Mouse (Mus musculus): ENCODE data around the gene Abhd17a. TPM values are rescaled to one million over a fixed set of nuclear protein-coding genes. Genes with fewer than 3 reads are reported as not detected.

Abhd17a gene
- total RNA-seq, 1 experiment = 67.9 TPM

DNA sequence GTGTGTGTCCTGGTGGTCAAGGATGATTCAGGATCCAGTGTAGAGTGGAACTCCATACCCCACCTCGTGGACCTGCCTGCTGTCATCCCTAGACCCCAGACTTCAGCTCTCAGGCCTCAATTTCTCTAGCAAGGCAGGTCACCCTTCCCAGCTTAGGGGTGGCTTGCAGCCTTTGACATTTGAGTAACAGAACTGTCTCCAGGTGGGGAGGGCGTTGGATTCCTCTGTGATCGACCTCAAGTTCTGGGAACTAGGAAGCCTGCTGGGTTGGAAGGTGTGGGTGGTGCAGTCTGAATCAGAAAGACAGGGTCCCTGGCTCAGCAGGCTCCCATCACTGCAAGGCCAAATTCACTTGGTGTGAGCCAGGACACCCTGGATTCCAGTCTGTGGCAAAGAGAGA lies 15.2 kb downstream of the Abhd17a start:
- Histone ChIP-seq H3K4me1 (ENCODE audit: control insufficient read depth in 2 of 2, insufficient read depth in 2 of 2, low read length in 2 of 2, poor library complexity in 1 of 2) (peaks cover 7 to 50% of the 10 kb centered on the region in 2 experiments), H3K4me3 (ENCODE audit: insufficient read depth in 1 of 2, low read depth in 1 of 2, low read length in 2 of 2, poor library complexity in 1 of 2, severe bottlenecking in 1 of 2) (peak overlapping the region in 1 of 2 experiments; percentile 96; a peak in 2 of 4 replicates), H3K9me3 (ENCODE audit: control insufficient read depth, insufficient read depth, low read depth, low read length) (no peaks in the 10 kb centered on the region), H3K9ac (ENCODE audit: insufficient read depth, low read depth, low read length, poor library complexity, severe bottlenecking) (peak overlapping the region; percentile 95; the same call in 1 of the 2 replicates), H3K27ac (ENCODE audit: insufficient read depth, low read depth, low read length, poor library complexity, severe bottlenecking) (no peak overlapping the region), H3K36me3 (ENCODE audit: control insufficient read depth, insufficient read depth, low read length, poor library complexity, severe bottlenecking) (0 out of 2 replicates have a peak, but pooled peaks cover 2% of the 10 kb centered on the region)
- in situ Hi-C loops (cut with MboI; ENCODE audit: low sequenced_read_pairs in 2 of 2, unreplicated experiment in 2 of 2) = no loop called here
- no peak for DNase-seq (ENCODE audit: low read depth, low spot score)
- TF ChIP-seq ZNF384 (IDR thresholded peaks at IDR 0.05; ENCODE audit: low read depth, low read length) = no peak
- no peak for TF ChIP-seq HCFC1 (IDR thresholded peaks at IDR 0.05; ENCODE audit: borderline replicate concordance, insufficient read depth, low read length)
- TF ChIP-seq ZC3H11A (IDR thresholded peaks at IDR 0.05; ENCODE audit: borderline replicate concordance, low read depth, low read length) = no peak

DNA sequence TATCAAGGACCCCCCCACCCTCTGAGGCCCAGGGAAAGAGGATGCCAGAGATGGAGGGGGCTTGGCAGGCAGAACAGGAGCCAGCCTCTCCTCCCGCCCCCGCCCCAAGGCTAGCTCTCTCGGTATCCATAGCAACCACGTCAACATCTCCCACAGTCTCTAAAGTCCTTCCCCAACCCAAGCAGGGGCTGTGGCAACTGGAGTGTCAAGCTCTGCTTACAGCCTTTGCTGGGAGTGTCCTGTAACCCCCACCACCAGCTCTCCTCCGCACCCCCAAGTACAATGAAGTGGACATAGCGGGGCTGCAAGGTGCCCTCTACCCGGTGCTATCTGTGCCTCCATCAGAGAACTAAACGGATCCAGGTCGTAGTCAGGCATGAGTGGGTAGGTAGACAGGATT lies 16.2 kb downstream of the Abhd17a start:
- Histone ChIP-seq H3K27ac (ENCODE audit: insufficient read depth, low read depth, low read length, poor library complexity, severe bottlenecking) (no peak overlapping the region), H3K4me3 (ENCODE audit: insufficient read depth in 1 of 2, low read depth in 1 of 2, low read length in 2 of 2, poor library complexity in 1 of 2, severe bottlenecking in 1 of 2) (no peak overlapping the region), H3K4me1 (ENCODE audit: control insufficient read depth in 2 of 2, insufficient read depth in 2 of 2, low read length in 2 of 2, poor library complexity in 1 of 2) (peaks cover 12 to 58% of the 10 kb centered on the region in 2 experiments), H3K9ac (ENCODE audit: insufficient read depth, low read depth, low read length, poor library complexity, severe bottlenecking) (no peak overlapping the region), H3K9me3 (ENCODE audit: control insufficient read depth, insufficient read depth, low read depth, low read length) (no peaks in the 10 kb centered on the region), H3K36me3 (ENCODE audit: control insufficient read depth, insufficient read depth, low read length, poor library complexity, severe bottlenecking) (peaks cover 2% of the 10 kb centered on the region; the same call in 1 of the 2 replicates)
- TF ChIP-seq HCFC1 (IDR thresholded peaks at IDR 0.05; ENCODE audit: borderline replicate concordance, insufficient read depth, low read length) (no peak), CHD2 (IDR thresholded peaks at IDR 0.05; ENCODE audit: low read depth, low read length) (no peak), ZNF384 (IDR thresholded peaks at IDR 0.05; ENCODE audit: low read depth, low read length) (no peak), MAFK (IDR thresholded peaks at IDR 0.05; ENCODE audit: insufficient read depth, low read depth, low read length) (no peak), ZC3H11A (IDR thresholded peaks at IDR 0.05; ENCODE audit: borderline replicate concordance, low read depth, low read length) (no peak)
- DNase-seq (ENCODE audit: low read depth, low spot score) = no peak
- in situ Hi-C loops (cut with MboI; ENCODE audit: low sequenced_read_pairs in 2 of 2, unreplicated experiment in 2 of 2) = no loop called here

DNA sequence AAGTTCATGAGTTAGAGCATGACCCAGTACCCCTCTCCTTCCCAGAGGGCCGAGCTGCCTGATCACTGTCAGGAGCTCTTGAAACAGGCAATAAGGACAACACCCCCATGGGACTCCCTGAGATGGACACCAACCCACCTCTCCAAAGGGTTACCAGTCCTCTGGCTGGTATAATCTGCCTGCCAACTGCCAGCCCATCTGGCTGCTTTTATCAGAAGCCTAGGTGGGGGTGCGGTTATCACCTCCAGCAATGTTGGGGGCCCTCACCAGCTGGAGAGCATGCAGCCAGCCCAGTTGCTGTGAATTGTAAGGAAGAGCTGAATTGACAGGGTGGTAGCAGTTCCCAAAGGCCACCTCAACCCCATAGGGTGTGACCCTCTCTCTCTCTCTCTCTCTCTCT lies 17.7 kb downstream of the Abhd17a start:
- DNase-seq (ENCODE audit: low read depth, low spot score) = no peak
- no peak overlapping the region for H3K9ac ChIP-seq (ENCODE audit: insufficient read depth, low read depth, low read length, poor library complexity, severe bottlenecking)
- no peaks in the 10 kb centered on the region for H3K9me3 ChIP-seq (ENCODE audit: control insufficient read depth, insufficient read depth, low read depth, low read length)
- no peak for TF ChIP-seq MAFK (IDR thresholded peaks at IDR 0.05; ENCODE audit: insufficient read depth, low read depth, low read length)
- no peak for TF ChIP-seq HCFC1 (IDR thresholded peaks at IDR 0.05; ENCODE audit: borderline replicate concordance, insufficient read depth, low read length)
- no peak for TF ChIP-seq ZNF384 (IDR thresholded peaks at IDR 0.05; ENCODE audit: low read depth, low read length)
- no peak for TF ChIP-seq ZC3H11A (IDR thresholded peaks at IDR 0.05; ENCODE audit: borderline replicate concordance, low read depth, low read length)
- no peak for TF ChIP-seq CHD2 (IDR thresholded peaks at IDR 0.05; ENCODE audit: low read depth, low read length)
- H3K4me3 ChIP-seq (ENCODE audit: insufficient read depth in 1 of 2, low read depth in 1 of 2, low read length in 2 of 2, poor library complexity in 1 of 2, severe bottlenecking in 1 of 2) = no peak overlapping the region
- H3K4me1 ChIP-seq (ENCODE audit: control insufficient read depth in 2 of 2, insufficient read depth in 2 of 2, low read length in 2 of 2, poor library complexity in 1 of 2) = peaks cover 12 to 57% of the 10 kb centered on the region in 2 experiments
- peaks cover 12% of the 10 kb centered on the region; the same call in 1 of the 2 replicates for H3K36me3 ChIP-seq (ENCODE audit: control insufficient read depth, insufficient read depth, low read length, poor library complexity, severe bottlenecking)
- in situ Hi-C loops (cut with MboI; ENCODE audit: low sequenced_read_pairs in 2 of 2, unreplicated experiment in 2 of 2) = no loop called here
- no peak overlapping the region for H3K27ac ChIP-seq (ENCODE audit: insufficient read depth, low read depth, low read length, poor library complexity, severe bottlenecking)

DNA sequence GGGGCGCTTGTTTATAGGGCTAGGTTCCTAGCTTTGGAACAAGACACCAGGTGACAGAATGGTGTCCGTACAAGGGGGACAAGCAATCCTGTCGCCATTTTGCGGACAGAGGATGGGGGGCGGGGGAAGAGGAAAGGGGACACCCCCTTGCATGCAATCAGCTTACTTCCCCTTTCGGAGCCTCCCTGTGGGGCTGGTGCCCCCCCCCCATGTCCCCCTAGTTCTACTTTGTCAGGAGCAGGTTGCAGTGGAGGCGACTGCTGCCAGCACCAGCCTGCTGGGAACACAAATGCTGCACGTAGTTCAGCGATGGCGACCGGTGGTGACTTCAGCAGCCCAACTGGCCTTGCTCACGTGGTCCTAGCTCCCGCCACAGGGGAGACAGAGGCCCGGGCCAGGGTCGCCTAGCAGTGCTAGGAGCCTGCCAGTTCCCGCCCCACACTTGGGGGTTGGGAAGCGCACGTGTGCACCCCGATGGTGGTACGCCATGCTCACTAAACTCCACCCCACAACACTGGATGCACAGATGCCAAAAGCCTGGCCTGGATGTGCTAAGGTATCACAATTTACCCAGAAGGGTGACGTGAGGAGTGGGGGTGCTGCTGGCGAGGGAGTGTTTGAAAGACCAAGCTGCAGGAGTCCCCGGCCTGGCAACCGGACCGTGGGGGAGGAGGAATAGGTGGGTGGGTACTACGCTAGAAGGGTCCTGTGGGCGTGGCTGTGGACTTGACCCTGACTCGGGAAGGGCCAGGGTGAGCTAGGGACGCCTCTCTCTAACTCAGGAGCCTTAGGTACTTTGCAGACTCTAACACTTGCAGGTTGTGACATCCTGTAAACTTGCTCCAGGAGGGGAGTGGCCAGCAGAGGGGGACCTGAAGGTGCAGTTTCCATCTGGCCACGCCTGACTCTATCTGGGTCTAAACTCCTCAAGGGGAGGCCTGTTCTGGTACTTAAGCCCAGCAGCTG lies 19.0 kb downstream of the Abhd17a start:
- no peak for DNase-seq (ENCODE audit: low read depth, low spot score)
- Histone ChIP-seq H3K9me3 (ENCODE audit: control insufficient read depth, insufficient read depth, low read depth, low read length) (no peaks in the 10 kb centered on the region), H3K27ac (ENCODE audit: insufficient read depth, low read depth, low read length, poor library complexity, severe bottlenecking) (no peak overlapping the region), H3K36me3 (ENCODE audit: control insufficient read depth, insufficient read depth, low read length, poor library complexity, severe bottlenecking) (peaks cover 12% of the 10 kb centered on the region; the same call in 1 of the 2 replicates), H3K4me3 (ENCODE audit: insufficient read depth in 1 of 2, low read depth in 1 of 2, low read length in 2 of 2, poor library complexity in 1 of 2, severe bottlenecking in 1 of 2) (peak overlapping the region; percentile 37 to 49; a peak in 3 of 4 replicates), H3K9ac (ENCODE audit: insufficient read depth, low read depth, low read length, poor library complexity, severe bottlenecking) (peak overlapping the region; percentile 56), H3K4me1 (ENCODE audit: control insufficient read depth in 2 of 2, insufficient read depth in 2 of 2, low read length in 2 of 2, poor library complexity in 1 of 2) (peaks cover 12 to 61% of the 10 kb centered on the region in 2 experiments)
- in situ Hi-C loops (cut with MboI; ENCODE audit: low sequenced_read_pairs in 2 of 2, unreplicated experiment in 2 of 2) = no loop called here
- no peak for TF ChIP-seq ZNF384 (IDR thresholded peaks at IDR 0.05; ENCODE audit: low read depth, low read length)
- no peak for TF ChIP-seq CHD2 (IDR thresholded peaks at IDR 0.05; ENCODE audit: low read depth, low read length)
- no peak for TF ChIP-seq HCFC1 (IDR thresholded peaks at IDR 0.05; ENCODE audit: borderline replicate concordance, insufficient read depth, low read length)
- no peak for TF ChIP-seq ZC3H11A (IDR thresholded peaks at IDR 0.05; ENCODE audit: borderline replicate concordance, low read depth, low read length)
- TF ChIP-seq MAFK (IDR thresholded peaks at IDR 0.05; ENCODE audit: insufficient read depth, low read depth, low read length) = no peak

Data from ES-E14 (cell line).